Mouse (Mus musculus): ENCODE data around the gene 9130409I23Rik. TPM values are rescaled to one million over a fixed set of nuclear protein-coding genes. Genes with fewer than 3 reads are reported as not detected.

The 9130409I23Rik gene
- under 1 TPM in 1 of 4 experiments, not detected in 3; 0.14 TPM for total RNA-seq (2022)

- DNase-seq (ENCODE audit: low spot score): no peak
These were observed at the start of gene 9130409I23Rik for GRCm38 (mm10) chr1:181050937-181051336. 9130409I23Rik (plus strand) TSS chr1:181051237.

GRCm38 (mm10) chr1:181001621-181002020 is 49.4 kb upstream of the 9130409I23Rik start:
- no peak for DNase-seq (ENCODE audit: low spot score)

GRCm38 (mm10) chr1:181003790-181004189 is 47.2 kb upstream of the 9130409I23Rik start:
- DNase-seq (ENCODE audit: low spot score): no peak

- no peak for DNase-seq (ENCODE audit: low spot score)
These were observed 45.7 kb upstream of the 9130409I23Rik start for GRCm38 (mm10) chr1:181005331-181005730.

GRCm38 (mm10) chr1:181007831-181008230 is 43.2 kb upstream of the 9130409I23Rik start:
- no peak for DNase-seq (ENCODE audit: low spot score)

GRCm38 (mm10) chr1:181008266-181008665 is 42.8 kb upstream of the 9130409I23Rik start:
- peak; percentile 42 for DNase-seq (ENCODE audit: low spot score)

GRCm38 (mm10) chr1:181009011-181009590 is 41.9 kb upstream of the 9130409I23Rik start:
- DNase-seq (ENCODE audit: low spot score): no peak

GRCm38 (mm10) chr1:181009754-181010153 is 41.3 kb upstream of the 9130409I23Rik start:
- DNase-seq (ENCODE audit: low spot score): peak; percentile 71

- no peak for DNase-seq (ENCODE audit: low spot score)
These were observed 40.7 kb upstream of the 9130409I23Rik start for GRCm38 (mm10) chr1:181010171-181010932.

GRCm38 (mm10) chr1:181011601-181012000 is 39.4 kb upstream of the 9130409I23Rik start:
- no peak for DNase-seq (ENCODE audit: low spot score)

- no peak for DNase-seq (ENCODE audit: low spot score)
These were observed 38.6 kb upstream of the 9130409I23Rik start for GRCm38 (mm10) chr1:181012416-181012815.

GRCm38 (mm10) chr1:181013446-181013845 is 37.6 kb upstream of the 9130409I23Rik start:
- no peak for DNase-seq (ENCODE audit: low spot score)

GRCm38 (mm10) chr1:181014731-181015500 is 36.1 kb upstream of the 9130409I23Rik start:
- peak; percentile 74 for DNase-seq (ENCODE audit: low spot score)

GRCm38 (mm10) chr1:181015558-181015957 is 35.5 kb upstream of the 9130409I23Rik start:
- DNase-seq (ENCODE audit: low spot score): peak; percentile 94

GRCm38 (mm10) chr1:181016045-181016444 is 35.0 kb upstream of the 9130409I23Rik start:
- no peak for DNase-seq (ENCODE audit: low spot score)

GRCm38 (mm10) chr1:181016532-181017131 is 34.4 kb upstream of the 9130409I23Rik start:
- DNase-seq (ENCODE audit: low spot score): peak; percentile 87

- peak; percentile 79 for DNase-seq (ENCODE audit: low spot score)
These were observed 33.8 kb upstream of the 9130409I23Rik start for GRCm38 (mm10) chr1:181017212-181017711.

GRCm38 (mm10) chr1:181017890-181018420 is 33.1 kb upstream of the 9130409I23Rik start:
- DNase-seq (ENCODE audit: low spot score): no peak

GRCm38 (mm10) chr1:181020756-181021487 is 30.1 kb upstream of the 9130409I23Rik start, which contains the start of gene Ephx1:
Ephx1 (minus strand) TSS chr1:181020904.
- no peak for DNase-seq (ENCODE audit: low spot score)

- DNase-seq (ENCODE audit: low spot score): no peak
These were observed 29.6 kb upstream of the 9130409I23Rik start for GRCm38 (mm10) chr1:181021488-181021865.

GRCm38 (mm10) chr1:181022265-181022664 is 28.8 kb upstream of the 9130409I23Rik start:
- DNase-seq (ENCODE audit: low spot score): peak; percentile 67
